Mouse (Mus musculus) megakaryocyte, embryonic 14.5 days (primary cell): ENCODE results near the gene C1qtnf5.

Experiments
- FLI1 ChIP-seq: IDR thresholded peaks from 2 replicates; pipeline ENCODE4 v1.6.1; 2012; ENCODE audit warnings: low read length, inconsistent platforms, mixed read lengths
- GATA1 ChIP-seq: IDR thresholded peaks from 3 replicates; pipeline ENCODE4 v1.6.1; 2012; ENCODE audit warnings: mixed read lengths, low read length, inconsistent platforms, borderline replicate concordance

- TF ChIP-seq FLI1 (no peak), GATA1 (no peak)
These were observed 40.2 kb upstream of the C1qtnf5 start, which contains the start of gene Usp2 for GRCm38 (mm10) chr9:44066785-44067225.
